Mouse (Mus musculus) stomach, postnatal 0 days (tissue): ENCODE results near the gene Tomm40l. TPM values are rescaled to one million over a fixed set of nuclear protein-coding genes. Genes with fewer than 3 reads are reported as not detected.
A peak's percentile ranks its signal among the peaks of the same experiment; 100 is the strongest.

ENCODE experiments used
- ATAC-seq: fragments of 200-750 bp; cut with Nextera tagmentation; 2 replicates; pipeline ENCODE4 v1.8.0; 2017; ENCODE audit not compliant: low FRiP score, low TSS enrichment
- DNase-seq: peaks from one replicate; pipeline ENCODE4 v3.0.0-alpha.2; 2016; ENCODE audit warnings: low spot score
- H3K27ac ChIP-seq: fragments of 300-500 bp; sonication (generic); replicated peaks from 2 replicates; pipeline ENCODE4 v1.5.1; 2014; ENCODE audit warnings: mild to moderate bottlenecking, control low read depth
- H3K27me3 ChIP-seq: fragments of 300-500 bp; sonication (generic); 2 replicates; pipeline ENCODE4 v1.6.1; 2014; ENCODE audit warnings: low read length; ENCODE audit not compliant: control insufficient read depth, insufficient read depth
- H3K36me3 ChIP-seq: fragments of 300-500 bp; sonication (generic); 2 replicates; pipeline ENCODE4 v1.6.1; 2014; ENCODE audit warnings: low read length, mixed read lengths; ENCODE audit not compliant: control insufficient read depth, insufficient read depth
- H3K4me1 ChIP-seq: fragments of 300-500 bp; sonication (generic); replicated peaks from 2 replicates; pipeline ENCODE4 v1.6.1; 2014; ENCODE audit warnings: antibody characterized with exemption; ENCODE audit not compliant: control insufficient read depth, insufficient read depth
- H3K4me2 ChIP-seq: fragments of 300-500 bp; sonication (generic); replicated peaks from 2 replicates; pipeline ENCODE4 v1.6.1; 2014; ENCODE audit warnings: low read depth, mild to moderate bottlenecking, control low read depth, moderate library complexity
- H3K4me3 ChIP-seq: fragments of 300-500 bp; sonication (generic); 2 replicates; pipeline ENCODE4 v1.5.1; 2014; ENCODE audit warnings: low read depth, low read length, control low read depth
- H3K9ac ChIP-seq: fragments of 300-500 bp; sonication (generic); 2 replicates; pipeline ENCODE4 v1.6.1; 2014; ENCODE audit warnings: mild to moderate bottlenecking, low read length, control low read depth, mixed read lengths
- H3K9me3 ChIP-seq: fragments of 300-500 bp; sonication (generic); 2 replicates; pipeline ENCODE4 v1.6.1; 2016; ENCODE audit warnings: low read length; ENCODE audit not compliant: control insufficient read depth
- CTCF ChIP-seq: IDR thresholded peaks from 2 replicates; pipeline ENCODE4 v1.5.1; 2016; ENCODE audit warnings: antibody characterized with exemption, low read depth, mild to moderate bottlenecking, moderate library complexity
- EP300 ChIP-seq: optimal IDR thresholded peaks from 2 replicates; pipeline ENCODE3; 2016; ENCODE audit warnings: antibody characterized with exemption
- WGBS: fragments of 180-500 bp; shearing (Covaris S2); extraction: QIAGEN DNeasy Blood & Tissue Kit; methylation state at CpG from one replicate; pipeline ENCODE4 v1.1.7; 2014; 5-methylcytosine and 5-hydroxymethylcytosine counted together
- polyA plus RNA-seq: library from polyadenylated mRNA; unstranded; fragments of >200 nt; fragmentation: Nextera tagmentation; extraction: Ambion mirVana; gene quantifications from 2 replicates; pipeline ENCODE4 v1.2.1, GENCODE M21; 2015

Gene Tomm40l
- polyA plus RNA-seq, 1 experiment from 2014 or later: 19.6 TPM

DNA sequence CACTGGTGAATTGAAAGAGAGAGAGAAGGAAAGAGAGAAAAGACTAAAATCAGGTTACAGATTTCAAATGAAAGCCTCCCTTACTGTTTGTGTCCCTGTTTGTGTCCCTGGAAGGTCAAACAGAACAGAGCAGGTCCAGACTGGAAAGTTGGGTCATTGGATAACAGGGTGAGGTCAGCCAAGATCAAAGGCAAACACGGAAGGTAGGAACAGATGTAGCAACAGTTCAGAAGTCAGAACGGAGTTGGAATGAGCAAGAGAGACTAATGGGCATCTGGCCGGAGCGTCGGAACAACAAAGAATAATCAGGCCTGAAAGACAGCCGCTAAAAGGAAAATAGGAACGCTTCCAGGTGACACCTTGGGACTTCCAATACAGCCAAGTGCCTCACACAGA lies 18.1 kb downstream of the Tomm40l start:
- Histone ChIP-seq H3K27me3 (no peaks in the 10 kb centered on the region), H3K4me1 (no peaks in the 10 kb centered on the region), H3K9ac (no peak overlapping the region), H3K36me3 (no peaks in the 10 kb centered on the region), H3K4me3 (no peak overlapping the region), H3K9me3 (no peaks in the 10 kb centered on the region), H3K4me2 (no peak overlapping the region), H3K27ac (no peak overlapping the region)
- no peak for TF ChIP-seq EP300
- no peak for TF ChIP-seq CTCF
- DNase-seq (peak; percentile 25), ATAC-seq (peak; percentile 77)
- WGBS: 51% methylated on average over 7 of the region's 7 CpGs

DNA sequence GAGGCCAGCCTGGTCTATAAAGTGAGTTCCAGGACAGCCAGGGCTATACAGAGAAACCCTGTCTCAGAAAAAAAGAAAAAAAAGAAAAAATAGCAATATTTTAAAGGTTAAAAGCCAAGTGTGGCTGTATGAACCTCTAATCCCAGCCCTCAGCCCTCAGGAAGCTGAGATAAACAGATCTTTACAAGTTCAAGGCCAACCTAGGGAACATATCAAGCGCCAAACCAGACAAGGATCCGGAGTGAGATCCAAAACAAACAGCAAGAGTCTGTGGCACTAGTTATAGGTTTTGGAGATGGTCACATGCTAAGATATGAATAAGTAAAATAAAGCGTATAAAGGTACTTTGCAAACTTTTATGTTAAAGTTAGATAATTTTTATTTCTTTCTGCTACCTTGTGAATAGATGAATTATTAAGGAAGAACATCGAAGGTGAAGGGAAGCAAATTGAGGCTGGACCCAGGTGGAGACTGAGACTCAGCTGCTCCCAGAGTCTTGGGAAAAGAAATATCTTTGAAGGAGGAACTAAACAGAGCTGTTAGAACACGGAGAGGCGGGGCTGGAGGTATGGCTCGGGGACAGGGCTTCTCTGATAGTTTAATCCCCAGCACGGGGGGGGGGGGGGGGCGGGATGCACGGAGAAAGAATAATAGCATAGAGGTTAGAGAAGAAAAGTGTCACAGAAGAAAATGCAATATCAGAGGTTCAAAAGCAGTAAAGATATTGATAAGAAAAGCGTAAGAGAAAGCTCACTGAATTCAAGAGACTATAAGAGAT lies 18.7 kb downstream of the Tomm40l start:
- H3K4me1 ChIP-seq: no peaks in the 10 kb centered on the region
- H3K4me2 ChIP-seq: no peak overlapping the region
- no peak for ATAC-seq
- no peaks in the 10 kb centered on the region for H3K36me3 ChIP-seq
- 45% methylated on average over 10 of the region's 11 CpGs for WGBS
- H3K9ac ChIP-seq: no peak overlapping the region
- H3K4me3 ChIP-seq: no peak overlapping the region
- no peaks in the 10 kb centered on the region for H3K9me3 ChIP-seq
- no peak overlapping the region for H3K27ac ChIP-seq
- no peaks in the 10 kb centered on the region for H3K27me3 ChIP-seq
- DNase-seq: no peak
- no peak for TF ChIP-seq CTCF
- no peak for TF ChIP-seq EP300

- peaks cover 2% of the 10 kb centered on the region for H3K4me1 ChIP-seq
Measured at GRCm38 (mm10) chr1:171200769-171201168, 21.5 kb downstream of the Tomm40l start.

GRCm38 (mm10) chr1:171199532-171199931 lies 22.8 kb downstream of the Tomm40l start:
- no peak for ATAC-seq
- no peak overlapping the region for H3K4me3 ChIP-seq

More at GRCm38 (mm10) chr1:171200769-171201168, 21.5 kb downstream of the Tomm40l start:
- H3K27ac ChIP-seq: no peak overlapping the region
- no peaks in the 10 kb centered on the region for H3K27me3 ChIP-seq
- no peak overlapping the region for H3K9ac ChIP-seq
- TF ChIP-seq EP300: no peak
- ATAC-seq (no peak), DNase-seq (no peak)
- no peaks in the 10 kb centered on the region for H3K36me3 ChIP-seq
- no peak overlapping the region for H3K4me2 ChIP-seq
- no peak overlapping the region for H3K4me3 ChIP-seq
- no peaks in the 10 kb centered on the region for H3K9me3 ChIP-seq
- 97% methylated on average over 1 of the region's 1 CpGs for WGBS

DNA sequence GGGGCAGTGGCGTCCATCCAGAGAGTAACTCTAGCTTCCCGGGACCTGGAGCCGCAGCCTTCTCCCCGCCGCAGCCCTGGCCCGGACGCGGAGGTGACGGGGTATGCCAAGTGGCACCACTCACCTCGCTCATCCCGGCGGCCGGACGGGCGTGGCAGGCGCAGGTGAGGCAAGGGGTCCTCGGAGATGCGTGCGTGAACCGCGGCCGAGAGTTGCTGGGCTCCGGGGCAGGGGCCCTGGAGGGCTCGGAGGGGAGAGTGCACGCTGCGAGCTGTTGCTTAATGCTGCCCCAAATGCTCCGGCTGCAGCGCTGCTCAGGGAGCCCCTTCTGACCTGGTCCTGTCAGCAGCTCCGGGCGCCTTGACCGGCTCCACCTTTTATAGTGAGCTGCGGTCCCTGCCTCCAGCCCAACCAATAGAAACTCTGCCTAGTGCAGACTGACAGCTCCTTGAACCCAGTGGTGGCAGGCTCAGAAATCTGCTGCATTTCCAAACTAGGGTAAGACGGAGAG lies 26.4 kb downstream of the Tomm40l start, which contains the start of gene Pcp4l1:
Pcp4l1 (minus strand) TSS at position 382 of the 511 bp plus-strand sequence.
- DNase-seq: peak; percentile 64
- Histone ChIP-seq H3K9ac (peak within 1 kb of the TSS; percentile 62), H3K9me3 (no peaks in the 10 kb centered on the region), H3K4me3 (peak within 1 kb of the TSS; percentile 58), H3K27ac (0 out of 2 replicates have a peak within 1 kb of the TSS, but pooled peaks have one; percentile 8), H3K36me3 (no peaks in the 10 kb centered on the region), H3K4me2 (peak within 1 kb of the TSS; percentile 73), H3K27me3 (no peaks in the 10 kb centered on the region), H3K4me1 (peaks cover 4% of the 10 kb centered on the region)
- under 1% methylated on average over 33 of the region's 33 CpGs for WGBS
- peak; percentile 87 for ATAC-seq
- no peak for TF ChIP-seq CTCF
- no peak for TF ChIP-seq EP300

More at GRCm38 (mm10) chr1:171199532-171199931, 22.8 kb downstream of the Tomm40l start:
- H3K4me2 ChIP-seq: no peak overlapping the region
- H3K27me3 ChIP-seq: no peaks in the 10 kb centered on the region
- TF ChIP-seq EP300 (no peak), CTCF (no peak)
- no peak overlapping the region for H3K27ac ChIP-seq
- H3K4me1 ChIP-seq: peaks cover 4% of the 10 kb centered on the region
- H3K9ac ChIP-seq: no peak overlapping the region
- H3K9me3 ChIP-seq: no peaks in the 10 kb centered on the region
- no peak for DNase-seq
- 16% methylated on average over 1 of the region's 1 CpGs for WGBS
- no peaks in the 10 kb centered on the region for H3K36me3 ChIP-seq
